Mouse (Mus musculus): ENCODE measurements around the gene Itgb1.

- no peak for TF ChIP-seq POLR2A (IDR thresholded peaks at IDR 0.05; ENCODE audit: control insufficient read depth, extremely low read depth, insufficient read depth, low read length, poor library complexity)
- TF ChIP-seq CTCF (IDR thresholded peaks at IDR 0.05; ENCODE audit: borderline replicate concordance, control insufficient read depth, extremely low read depth, insufficient read depth, low read length, poor library complexity): no peak
Measured at GRCm38 (mm10) chr8:128686429-128686990, 1.1 kb downstream of the Itgb1 start.

Measured in thymus, adult 2 months (tissue).